Mouse (Mus musculus) hindbrain, embryonic 15.5 days (tissue): ENCODE results near the gene Letmd1. TPM values are rescaled to one million over a fixed set of nuclear protein-coding genes. Genes with fewer than 3 reads are reported as not detected.

Source experiments
- ATAC-seq: fragments of 200-750 bp; cut with Nextera tagmentation; 2 replicates; pipeline ENCODE4 v1.8.0; 2017; ENCODE audit warnings: low read depth, moderate number of reproducible peaks, moderate TSS enrichment; ENCODE audit not compliant: low FRiP score
- H3K27ac ChIP-seq: fragments of 300-500 bp; sonication (generic); replicated peaks from 2 replicates; pipeline ENCODE4 v1.5.1; 2015; ENCODE audit warnings: mild to moderate bottlenecking, inconsistent platforms
- H3K27me3 ChIP-seq: fragments of 300-500 bp; sonication (generic); 2 replicates; pipeline ENCODE4 v1.6.1; 2015; ENCODE audit warnings: control low read depth, inconsistent platforms
- H3K36me3 ChIP-seq: fragments of 300-500 bp; sonication (generic); 2 replicates; pipeline ENCODE4 v1.6.1; 2015; ENCODE audit warnings: control low read depth, inconsistent platforms
- H3K4me1 ChIP-seq: fragments of 300-500 bp; sonication (generic); replicated peaks from 2 replicates; pipeline ENCODE4 v1.6.1; 2015; ENCODE audit warnings: control low read depth, inconsistent platforms
- H3K4me2 ChIP-seq: fragments of 300-500 bp; sonication (generic); 2 replicates; pipeline ENCODE4 v1.6.1; 2015; ENCODE audit warnings: moderate library complexity, mild to moderate bottlenecking, inconsistent platforms
- H3K4me3 ChIP-seq: fragments of 300-500 bp; sonication (generic); 2 replicates; pipeline ENCODE4 v1.5.1; 2015; ENCODE audit warnings: mild to moderate bottlenecking, inconsistent platforms
- H3K9ac ChIP-seq: fragments of 300-500 bp; sonication (generic); 2 replicates; pipeline ENCODE4 v1.6.1; 2015; ENCODE audit warnings: inconsistent platforms
- H3K9me3 ChIP-seq: fragments of 300-500 bp; sonication (generic); 2 replicates; pipeline ENCODE4 v1.6.1; 2016; ENCODE audit warnings: control low read depth, inconsistent platforms
- WGBS: fragments of 180-500 bp; shearing (Covaris S2); methylation state at CpG from one replicate; pipeline ENCODE4 v1.1.7; 2015; 5-methylcytosine and 5-hydroxymethylcytosine counted together
- polyA plus RNA-seq: library from polyadenylated mRNA; unstranded; fragments of >200 nt; fragmentation: Nextera tagmentation; extraction: Ambion mirVana; gene quantifications from 2 replicates; pipeline ENCODE4 v1.2.1, GENCODE M21; 2015

Letmd1 gene
- polyA plus RNA-seq, 1 experiment from 2014 or later = 56.7 TPM

GRCm38 (mm10) chr15:100457340-100457739 lies 11.5 kb upstream of the Letmd1 start:
- no peaks in the 10 kb centered on the region; the same call in 1 of the 2 replicates for H3K4me1 ChIP-seq
- no peak overlapping the region for H3K27ac ChIP-seq
- H3K36me3 ChIP-seq = no peaks in the 10 kb centered on the region
- no peaks in the 10 kb centered on the region for H3K9me3 ChIP-seq
- ATAC-seq = no peak
- peak overlapping the region; percentile 26 for H3K4me2 ChIP-seq
- H3K27me3 ChIP-seq = no peaks in the 10 kb centered on the region
- H3K4me3 ChIP-seq = no peak overlapping the region
- H3K9ac ChIP-seq = no peak overlapping the region
- WGBS = 8% methylated on average over 17 of the region's 17 CpGs

- 49% methylated on average over 10 of the region's 10 CpGs for WGBS
- no peak for ATAC-seq
- no peaks in the 10 kb centered on the region for H3K9me3 ChIP-seq
- no peak overlapping the region for H3K27ac ChIP-seq
- no peak overlapping the region for H3K9ac ChIP-seq
- H3K27me3 ChIP-seq = no peaks in the 10 kb centered on the region
- H3K4me3 ChIP-seq = no peak overlapping the region
- H3K36me3 ChIP-seq = no peaks in the 10 kb centered on the region
- H3K4me1 ChIP-seq = no peaks in the 10 kb centered on the region; the same call in 1 of the 2 replicates
- no peak overlapping the region for H3K4me2 ChIP-seq
These were observed 10.8 kb upstream of the Letmd1 start for GRCm38 (mm10) chr15:100458055-100458454.

- no peak overlapping the region for H3K9ac ChIP-seq
- 14% methylated on average over 12 of the region's 12 CpGs for WGBS
- H3K27me3 ChIP-seq = no peaks in the 10 kb centered on the region
- no peak overlapping the region for H3K4me3 ChIP-seq
- no peak for ATAC-seq
- peak overlapping the region; percentile 16; the same call in 1 of the 2 replicates for H3K4me2 ChIP-seq
- no peaks in the 10 kb centered on the region for H3K9me3 ChIP-seq
- no peaks in the 10 kb centered on the region; the same call in 1 of the 2 replicates for H3K4me1 ChIP-seq
- H3K27ac ChIP-seq = no peak overlapping the region
- no peaks in the 10 kb centered on the region for H3K36me3 ChIP-seq
These were observed 7.9 kb upstream of the Letmd1 start for GRCm38 (mm10) chr15:100460942-100461341.

- no peak for ATAC-seq
- Histone ChIP-seq H3K9ac (no peak overlapping the region), H3K36me3 (no peaks in the 10 kb centered on the region)
These were observed 7.2 kb upstream of the Letmd1 start for GRCm38 (mm10) chr15:100461646-100462045.

GRCm38 (mm10) chr15:100462086-100462485 lies 6.7 kb upstream of the Letmd1 start:
- Histone ChIP-seq H3K27ac (no peak overlapping the region), H3K4me3 (no peak overlapping the region), H3K9me3 (no peaks in the 10 kb centered on the region), H3K4me1 (peaks cover 8% of the 10 kb centered on the region), H3K4me2 (no peak overlapping the region), H3K36me3 (no peaks in the 10 kb centered on the region), H3K9ac (no peak overlapping the region), H3K27me3 (no peaks in the 10 kb centered on the region)
- no peak for ATAC-seq
- WGBS = 67% methylated on average over 5 of the region's 5 CpGs

More at GRCm38 (mm10) chr15:100461646-100462045, 7.2 kb upstream of the Letmd1 start:
- no peaks in the 10 kb centered on the region for H3K9me3 ChIP-seq
- H3K27me3 ChIP-seq = no peaks in the 10 kb centered on the region
- H3K4me3 ChIP-seq = no peak overlapping the region
- H3K27ac ChIP-seq = no peak overlapping the region
- H3K4me2 ChIP-seq = no peak overlapping the region
- H3K4me1 ChIP-seq = peaks cover 5% of the 10 kb centered on the region
- 69% methylated on average over 9 of the region's 9 CpGs for WGBS

GRCm38 (mm10) chr15:100463712-100464111 lies 5.1 kb upstream of the Letmd1 start:
- 32% methylated on average over 6 of the region's 6 CpGs for WGBS

GRCm38 (mm10) chr15:100465432-100465831 lies 3.4 kb upstream of the Letmd1 start:
- no peak overlapping the region for H3K4me2 ChIP-seq
- no peaks in the 10 kb centered on the region for H3K36me3 ChIP-seq
- H3K4me3 ChIP-seq = no peak overlapping the region
- no peak for ATAC-seq
- no peak overlapping the region for H3K27ac ChIP-seq
- 77% methylated on average over 2 of the region's 2 CpGs for WGBS
- no peaks in the 10 kb centered on the region for H3K27me3 ChIP-seq
- H3K9ac ChIP-seq = no peak overlapping the region
- H3K9me3 ChIP-seq = no peaks in the 10 kb centered on the region
- H3K4me1 ChIP-seq = peaks cover 25% of the 10 kb centered on the region

More at GRCm38 (mm10) chr15:100463712-100464111, 5.1 kb upstream of the Letmd1 start:
- Histone ChIP-seq H3K27me3 (no peaks in the 10 kb centered on the region), H3K36me3 (no peaks in the 10 kb centered on the region), H3K9ac (no peak overlapping the region), H3K4me1 (peaks cover 15% of the 10 kb centered on the region), H3K27ac (no peak overlapping the region), H3K4me2 (no peak overlapping the region), H3K9me3 (no peaks in the 10 kb centered on the region), H3K4me3 (no peak overlapping the region)
- no peak for ATAC-seq

GRCm38 (mm10) chr15:100467738-100468137 lies 1.1 kb upstream of the Letmd1 start:
- 40% methylated on average over 8 of the region's 8 CpGs for WGBS
- 0 out of 2 replicates have a peak, but pooled peaks cover 4% of the 10 kb centered on the region for H3K36me3 ChIP-seq
- peaks cover 28% of the 10 kb centered on the region for H3K4me1 ChIP-seq
- ATAC-seq = no peak
- H3K9me3 ChIP-seq = no peaks in the 10 kb centered on the region
- no peaks in the 10 kb centered on the region for H3K27me3 ChIP-seq
- H3K9ac ChIP-seq = peak overlapping the region; percentile 31; the same call in 1 of the 2 replicates
- no peak overlapping the region for H3K27ac ChIP-seq
- peak overlapping the region; percentile 66 for H3K4me3 ChIP-seq
- H3K4me2 ChIP-seq = peak overlapping the region; percentile 74

- Histone ChIP-seq H3K4me2 (peak overlapping the region; percentile 74), H3K4me3 (peak overlapping the region; percentile 66), H3K9me3 (no peaks in the 10 kb centered on the region), H3K27me3 (no peaks in the 10 kb centered on the region), H3K27ac (peak overlapping the region; percentile 86), H3K36me3 (peaks cover 10% of the 10 kb centered on the region; the same call in 1 of the 2 replicates), H3K9ac (peak overlapping the region; percentile 81), H3K4me1 (peaks cover 28% of the 10 kb centered on the region)
- WGBS = 0% methylated on average over 19 of the region's 19 CpGs
- peak; percentile 62 for ATAC-seq
These were observed 344 bp downstream of the Letmd1 start for GRCm38 (mm10) chr15:100469189-100469545.

GRCm38 (mm10) chr15:100470037-100470436 lies 1.2 kb downstream of the Letmd1 start:
- Histone ChIP-seq H3K4me3 (peak overlapping the region; percentile 66), H3K27ac (no peak overlapping the region), H3K4me2 (peak overlapping the region; percentile 74), H3K4me1 (peaks cover 28% of the 10 kb centered on the region), H3K9ac (peak overlapping the region; percentile 81; the same call in 1 of the 2 replicates), H3K27me3 (no peaks in the 10 kb centered on the region), H3K36me3 (peaks cover 16% of the 10 kb centered on the region), H3K9me3 (no peaks in the 10 kb centered on the region)
- WGBS = 65% methylated on average over 10 of the region's 10 CpGs
- no peak for ATAC-seq

- H3K9ac ChIP-seq = no peak overlapping the region
- ATAC-seq = no peak
- peaks cover 13% of the 10 kb centered on the region for H3K4me1 ChIP-seq
- WGBS = 76% methylated on average over 7 of the region's 7 CpGs
- H3K9me3 ChIP-seq = no peaks in the 10 kb centered on the region
- H3K4me3 ChIP-seq = no peak overlapping the region
- no peak overlapping the region for H3K27ac ChIP-seq
- no peaks in the 10 kb centered on the region for H3K27me3 ChIP-seq
- no peak overlapping the region for H3K4me2 ChIP-seq
- H3K36me3 ChIP-seq = peaks cover 52% of the 10 kb centered on the region
These were observed 5.2 kb downstream of the Letmd1 start for GRCm38 (mm10) chr15:100473926-100474503.

GRCm38 (mm10) chr15:100478351-100478750 lies 9.5 kb downstream of the Letmd1 start:
- Histone ChIP-seq H3K4me1 (no peaks in the 10 kb centered on the region), H3K4me3 (no peak overlapping the region), H3K9me3 (no peaks in the 10 kb centered on the region), H3K4me2 (no peak overlapping the region), H3K27me3 (no peaks in the 10 kb centered on the region), H3K9ac (no peak overlapping the region), H3K36me3 (peaks cover 87% of the 10 kb centered on the region), H3K27ac (no peak overlapping the region)
- ATAC-seq = no peak
- 82% methylated on average over 10 of the region's 10 CpGs for WGBS

- ATAC-seq = no peak
- no peaks in the 10 kb centered on the region for H3K9me3 ChIP-seq
- H3K36me3 ChIP-seq = peaks cover 89% of the 10 kb centered on the region
- H3K4me3 ChIP-seq = no peak overlapping the region
- H3K9ac ChIP-seq = no peak overlapping the region
- no peaks in the 10 kb centered on the region for H3K27me3 ChIP-seq
- no peak overlapping the region for H3K4me2 ChIP-seq
- no peaks in the 10 kb centered on the region for H3K4me1 ChIP-seq
- H3K27ac ChIP-seq = no peak overlapping the region
- 76% methylated on average over 4 of the region's 4 CpGs for WGBS
These were observed 10.1 kb downstream of the Letmd1 start for GRCm38 (mm10) chr15:100478925-100479324.
